Mouse (Mus musculus): ENCODE results near the gene AC131692.1. TPM values are rescaled to one million over a fixed set of nuclear protein-coding genes. Genes with fewer than 3 reads are reported as not detected.
A peak's percentile ranks its signal among the peaks of the same experiment; 100 is the strongest.
"Not testable (repeated sequence)": the region's sequence is repeated elsewhere in the genome, so short reads cannot be mapped to it uniquely, and the experiment has no call there.

Gene AC131692.1
- polyA plus RNA-seq, 1 experiment from 2014 or later = not detected

GRCm38 (mm10) chr19:6132171-6132827 is 38.1 kb downstream of the AC131692.1 start:
- Histone ChIP-seq H3K4me1 (ENCODE audit: control insufficient read depth, insufficient read depth, low read length) (no peaks in the 10 kb centered on the region), H3K4me3 (ENCODE audit: low read depth, low read length) (no peak overlapping the region), H3K27me3 (ENCODE audit: control insufficient read depth, insufficient read depth, low read length) (no peaks in the 10 kb centered on the region), H3K9me3 (ENCODE audit: control insufficient read depth, low read length) (no peaks in the 10 kb centered on the region), H3K27ac (replicated peaks; ENCODE audit: low read depth, low read length) (no peak overlapping the region), H3K36me3 (ENCODE audit: control insufficient read depth, insufficient read depth, low read length) (peaks cover 4% of the 10 kb centered on the region; the same call in 1 of the 2 replicates), H3K4me2 (ENCODE audit: low read depth, severe bottlenecking) (no peak overlapping the region), H3K9ac (ENCODE audit: low read length) (no peak overlapping the region)
- no peak for ATAC-seq (ENCODE audit: insufficient number of reproducible peaks, low FRiP score, low TSS enrichment, low read depth)
- no peak for DNase-seq (ENCODE audit: low spot score)
- WGBS = 82% methylated on average over 7 of the region's 7 CpGs

GRCm38 (mm10) chr19:6133197-6133596 is 39.0 kb downstream of the AC131692.1 start:
- H3K9me3 ChIP-seq (ENCODE audit: control insufficient read depth, low read length); H3K36me3 ChIP-seq (ENCODE audit: control insufficient read depth, insufficient read depth, low read length); H3K9ac ChIP-seq (ENCODE audit: low read length); H3K27me3 ChIP-seq (ENCODE audit: control insufficient read depth, insufficient read depth, low read length); H3K4me2 ChIP-seq (ENCODE audit: low read depth, severe bottlenecking); DNase-seq (ENCODE audit: low spot score); H3K27ac ChIP-seq (replicated peaks; ENCODE audit: low read depth, low read length); H3K4me1 ChIP-seq (ENCODE audit: control insufficient read depth, insufficient read depth, low read length); H3K4me3 ChIP-seq (ENCODE audit: low read depth, low read length); ATAC-seq (ENCODE audit: insufficient number of reproducible peaks, low FRiP score, low TSS enrichment, low read depth): not testable (repeated sequence)
- 50% methylated on average over 1 of the region's 1 CpGs for WGBS

- no peak overlapping the region for H3K9ac ChIP-seq (ENCODE audit: low read length)
- H3K4me2 ChIP-seq (ENCODE audit: low read depth, severe bottlenecking) = no peak overlapping the region
- H3K4me3 ChIP-seq (ENCODE audit: low read depth, low read length) = no peak overlapping the region
- no peak overlapping the region for H3K27ac ChIP-seq (replicated peaks; ENCODE audit: low read depth, low read length)
- no peak for ATAC-seq (ENCODE audit: insufficient number of reproducible peaks, low FRiP score, low TSS enrichment, low read depth)
- no peaks in the 10 kb centered on the region for H3K27me3 ChIP-seq (ENCODE audit: control insufficient read depth, insufficient read depth, low read length)
- no peak for DNase-seq (ENCODE audit: low spot score)
- no peaks in the 10 kb centered on the region for H3K9me3 ChIP-seq (ENCODE audit: control insufficient read depth, low read length)
- H3K36me3 ChIP-seq (ENCODE audit: control insufficient read depth, insufficient read depth, low read length) = peaks cover 4% of the 10 kb centered on the region; the same call in 1 of the 2 replicates
- H3K4me1 ChIP-seq (ENCODE audit: control insufficient read depth, insufficient read depth, low read length) = peaks cover 7% of the 10 kb centered on the region
- 90% methylated on average over 3 of the region's 3 CpGs for WGBS
These were observed 42.2 kb downstream of the AC131692.1 start for GRCm38 (mm10) chr19:6136397-6136796.

GRCm38 (mm10) chr19:6139701-6140100 is 45.5 kb downstream of the AC131692.1 start:
- whole genome bisulfite sequencing = 89% methylated on average over 6 of the region's 6 CpGs
- Histone ChIP-seq H3K4me3 (ENCODE audit: low read depth, low read length) (no peak overlapping the region), H3K4me1 (ENCODE audit: control insufficient read depth, insufficient read depth, low read length) (peaks cover 7% of the 10 kb centered on the region), H3K9me3 (ENCODE audit: control insufficient read depth, low read length) (no peaks in the 10 kb centered on the region), H3K27me3 (ENCODE audit: control insufficient read depth, insufficient read depth, low read length) (no peaks in the 10 kb centered on the region), H3K4me2 (ENCODE audit: low read depth, severe bottlenecking) (peak overlapping the region; percentile 73; the same call in 1 of the 2 replicates), H3K9ac (ENCODE audit: low read length) (no peak overlapping the region; the same call in 1 of the 2 replicates), H3K36me3 (ENCODE audit: control insufficient read depth, insufficient read depth, low read length) (peaks cover 2% of the 10 kb centered on the region; the same call in 1 of the 2 replicates), H3K27ac (replicated peaks; ENCODE audit: low read depth, low read length) (no peak overlapping the region)
- DNase-seq (ENCODE audit: low spot score) (no peak), ATAC-seq (ENCODE audit: insufficient number of reproducible peaks, low FRiP score, low TSS enrichment, low read depth) (no peak)

- Histone ChIP-seq H3K4me2 (ENCODE audit: low read depth, severe bottlenecking) (peak overlapping the region; percentile 73), H3K4me1 (ENCODE audit: control insufficient read depth, insufficient read depth, low read length) (peaks cover 7% of the 10 kb centered on the region), H3K9ac (ENCODE audit: low read length) (peak overlapping the region; percentile 86), H3K27ac (replicated peaks; ENCODE audit: low read depth, low read length) (peak overlapping the region; percentile 93), H3K4me3 (ENCODE audit: low read depth, low read length) (peak overlapping the region; percentile 56), H3K9me3 (ENCODE audit: control insufficient read depth, low read length) (no peaks in the 10 kb centered on the region), H3K36me3 (ENCODE audit: control insufficient read depth, insufficient read depth, low read length) (0 out of 2 replicates have a peak, but pooled peaks cover 2% of the 10 kb centered on the region), H3K27me3 (ENCODE audit: control insufficient read depth, insufficient read depth, low read length) (no peaks in the 10 kb centered on the region)
- DNase-seq (ENCODE audit: low spot score) = no peak
- 7% methylated on average over 16 of the region's 16 CpGs for WGBS
- ATAC-seq (ENCODE audit: insufficient number of reproducible peaks, low FRiP score, low TSS enrichment, low read depth) = no peak
These were observed 46.1 kb downstream of the AC131692.1 start for GRCm38 (mm10) chr19:6140374-6140677.

- Histone ChIP-seq H3K4me2 (ENCODE audit: low read depth, severe bottlenecking) (peak within 1 kb of the TSS; percentile 73), H3K27ac (replicated peaks; ENCODE audit: low read depth, low read length) (peak within 1 kb of the TSS; percentile 93), H3K9ac (ENCODE audit: low read length) (peak within 1 kb of the TSS; percentile 86), H3K36me3 (ENCODE audit: control insufficient read depth, insufficient read depth, low read length) (0 out of 2 replicates have a peak, but pooled peaks cover 2% of the 10 kb centered on the region), H3K27me3 (ENCODE audit: control insufficient read depth, insufficient read depth, low read length) (no peaks in the 10 kb centered on the region), H3K9me3 (ENCODE audit: control insufficient read depth, low read length) (no peaks in the 10 kb centered on the region), H3K4me3 (ENCODE audit: low read depth, low read length) (peak within 1 kb of the TSS; percentile 56), H3K4me1 (ENCODE audit: control insufficient read depth, insufficient read depth, low read length) (peaks cover 7% of the 10 kb centered on the region)
- ATAC-seq (ENCODE audit: insufficient number of reproducible peaks, low FRiP score, low TSS enrichment, low read depth) (peak; percentile 92), DNase-seq (ENCODE audit: low spot score) (peak; percentile 97)
- under 1% methylated on average over 67 of the region's 68 CpGs for WGBS
These were observed 46.6 kb downstream of the AC131692.1 start, which contains the start of gene Batf2 for GRCm38 (mm10) chr19:6140678-6141393. Gene Batf2 (plus strand): TSS chr19:6140983.

GRCm38 (mm10) chr19:6141394-6141749 is 47.2 kb downstream of the AC131692.1 start, which contains the start of gene Arl2:
Gene Arl2 (minus strand): TSS chr19:6141548.
- ATAC-seq (ENCODE audit: insufficient number of reproducible peaks, low FRiP score, low TSS enrichment, low read depth) (peak; percentile 73), DNase-seq (ENCODE audit: low spot score) (peak; percentile 87)
- Histone ChIP-seq H3K9me3 (ENCODE audit: control insufficient read depth, low read length) (no peaks in the 10 kb centered on the region), H3K27ac (replicated peaks; ENCODE audit: low read depth, low read length) (peak within 1 kb of the TSS; percentile 93), H3K4me1 (ENCODE audit: control insufficient read depth, insufficient read depth, low read length) (peaks cover 7% of the 10 kb centered on the region), H3K9ac (ENCODE audit: low read length) (peak within 1 kb of the TSS; percentile 86), H3K27me3 (ENCODE audit: control insufficient read depth, insufficient read depth, low read length) (no peaks in the 10 kb centered on the region), H3K4me2 (ENCODE audit: low read depth, severe bottlenecking) (peak within 1 kb of the TSS; percentile 73), H3K4me3 (ENCODE audit: low read depth, low read length) (peak within 1 kb of the TSS; percentile 56), H3K36me3 (ENCODE audit: control insufficient read depth, insufficient read depth, low read length) (0 out of 2 replicates have a peak, but pooled peaks cover 2% of the 10 kb centered on the region)
- under 1% methylated on average over 15 of the region's 15 CpGs for WGBS

- Histone ChIP-seq H3K4me3 (ENCODE audit: low read depth, low read length) (no peak overlapping the region), H3K36me3 (ENCODE audit: control insufficient read depth, insufficient read depth, low read length) (no peaks in the 10 kb centered on the region), H3K9ac (ENCODE audit: low read length) (no peak overlapping the region), H3K4me2 (ENCODE audit: low read depth, severe bottlenecking) (no peak overlapping the region), H3K27ac (replicated peaks; ENCODE audit: low read depth, low read length) (no peak overlapping the region), H3K27me3 (ENCODE audit: control insufficient read depth, insufficient read depth, low read length) (no peaks in the 10 kb centered on the region), H3K4me1 (ENCODE audit: control insufficient read depth, insufficient read depth, low read length) (peaks cover 6% of the 10 kb centered on the region), H3K9me3 (ENCODE audit: control insufficient read depth, low read length) (no peaks in the 10 kb centered on the region)
- 76% methylated on average over 5 of the region's 5 CpGs for WGBS
- no peak for ATAC-seq (ENCODE audit: insufficient number of reproducible peaks, low FRiP score, low TSS enrichment, low read depth)
- DNase-seq (ENCODE audit: low spot score) = no peak
These were observed 50.6 kb downstream of the AC131692.1 start for GRCm38 (mm10) chr19:6144842-6145241.
